Mouse (Mus musculus) heart, postnatal 10 days (tissue): ENCODE data around the gene Clnk. TPM values are rescaled to one million over a fixed set of nuclear protein-coding genes. Genes with fewer than 3 reads are reported as not detected.
"Not testable (repeated sequence)": the region's sequence is repeated elsewhere in the genome, so short reads cannot be mapped to it uniquely, and the experiment has no call there.

Experiments used
- DNase-seq, 2 experiments: peaks; one replicate each; pipeline ENCODE4 v3.0.0; 2021
- intact Hi-C: fragments of 180-260 bp; cut with DNase I; formaldehyde crosslinking; loops from one replicate; pipeline ENCODE4 v1.15.1; 2025
- total RNA-seq, 2 experiments: library from RNA; stranded (reverse); gene quantifications; 2 replicates each; pipeline ENCODE4 v1.2.3; 2021

Gene Clnk
- not detected for total RNA-seq

DNA sequence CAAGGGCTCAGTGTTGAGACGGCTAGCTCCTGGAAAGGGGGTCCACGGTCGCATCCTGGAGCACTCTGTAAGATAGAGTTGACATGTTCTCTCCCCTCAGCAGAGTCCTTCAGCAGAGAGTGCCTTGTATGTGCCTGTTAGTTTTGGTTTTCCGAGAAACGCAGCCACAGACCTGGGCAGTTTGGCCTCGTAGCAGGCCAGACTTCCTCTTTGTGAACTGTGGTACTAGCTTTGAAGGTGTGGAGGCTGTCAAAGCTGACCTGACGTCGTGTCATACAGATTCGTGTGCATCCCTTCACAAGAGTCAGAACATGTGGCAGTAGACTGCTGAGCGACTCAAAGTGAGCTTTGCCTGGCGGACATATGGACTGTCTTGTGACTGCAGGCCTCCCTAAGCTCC lies at the start of gene Clnk:
Gene Clnk, minus strand, starts transcription at position 191 of the 400 bp plus-strand sequence.
- intact Hi-C loops = no loop called here

DNA sequence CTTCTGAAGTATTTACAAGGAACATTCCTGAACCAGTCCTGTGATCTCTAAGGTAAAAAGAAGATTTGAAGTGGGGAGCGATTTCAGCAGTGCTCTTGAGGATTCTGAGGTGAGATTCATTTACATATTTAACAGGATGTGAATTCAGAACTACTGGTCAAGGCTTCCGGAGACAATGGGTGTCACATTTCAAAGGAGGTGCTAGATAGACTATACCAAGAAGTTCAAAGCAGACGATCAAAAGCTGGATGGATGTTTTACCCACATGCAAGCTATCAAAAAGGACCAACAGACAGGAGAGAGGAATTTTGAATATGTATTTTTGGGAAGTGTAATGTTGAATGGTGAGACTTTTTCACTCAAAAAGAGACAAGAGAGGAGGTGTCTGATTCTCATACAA lies 28.7 kb upstream of the Clnk start:
- no peak for DNase-seq
- intact Hi-C loops = no loop called here

More for the DNA sequence above, at the start of gene Clnk:
- no peak for DNase-seq

DNA sequence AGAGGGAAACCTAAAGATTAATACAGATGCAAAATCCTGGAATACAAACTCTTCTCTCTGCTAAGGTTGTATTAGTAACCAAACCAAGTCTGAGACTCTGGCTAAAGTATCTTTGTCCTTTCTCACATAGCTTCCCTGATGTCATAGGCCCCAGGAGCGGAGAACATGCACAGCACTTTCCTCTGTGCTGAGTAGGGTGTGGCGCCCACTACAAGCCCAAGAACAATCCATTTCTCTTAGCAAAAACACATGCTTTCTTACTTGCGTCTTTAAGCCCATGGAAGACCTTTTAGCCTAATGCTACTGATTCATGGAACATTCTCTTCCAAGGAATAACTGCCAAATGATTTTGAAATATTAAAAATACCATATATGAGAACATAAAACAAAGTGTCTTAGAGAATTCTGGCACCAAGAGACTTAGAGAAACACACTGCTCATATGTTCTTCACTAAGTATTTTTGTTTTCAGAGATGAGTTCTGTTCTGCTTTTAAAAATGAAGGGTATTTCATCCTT lies 28.0 kb upstream of the Clnk start:
- intact Hi-C loops = no loop called here
- no peak for DNase-seq

DNA sequence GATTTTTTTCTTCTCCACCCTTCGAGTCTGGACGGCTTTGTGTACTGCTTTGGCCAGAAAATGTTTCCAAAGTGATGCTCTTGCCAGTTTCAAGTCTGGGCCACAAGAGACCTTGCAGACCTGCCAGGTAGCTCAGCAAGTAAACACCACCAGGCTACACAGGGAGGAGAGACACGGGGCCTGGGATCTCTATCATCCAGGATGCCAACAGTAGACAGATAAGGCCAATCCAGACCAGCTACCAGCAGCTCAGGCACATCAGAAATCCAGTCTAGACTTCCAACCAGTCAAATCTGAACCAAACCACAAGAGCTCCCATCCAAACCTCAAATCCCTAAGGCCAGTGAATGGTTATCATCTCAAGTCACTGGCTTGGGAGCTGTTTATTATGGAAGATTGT lies 26.3 kb upstream of the Clnk start:
- peak in 1 of 2 experiments; percentile 24 for DNase-seq
- intact Hi-C loops = no loop called here

DNA sequence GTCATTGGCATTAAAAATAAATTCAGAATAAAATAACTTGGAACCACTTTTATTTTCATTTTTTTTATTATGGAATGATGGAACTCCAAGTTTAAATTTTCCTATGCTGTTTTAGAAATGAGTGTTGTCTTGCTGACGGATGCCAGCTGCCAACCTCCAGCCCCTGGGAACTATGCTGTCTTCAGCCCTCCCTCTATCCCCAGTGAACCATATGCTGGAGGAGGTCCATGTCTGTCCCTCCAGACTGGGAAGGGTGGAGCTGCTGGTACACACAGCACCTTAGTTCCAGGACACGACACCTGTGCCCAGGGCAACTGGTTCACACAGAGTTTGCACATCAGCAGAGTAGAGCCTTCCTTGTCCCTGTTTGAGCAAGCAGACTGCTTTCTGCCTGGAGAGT lies 22.4 kb upstream of the Clnk start:
- intact Hi-C loops = loop anchor here (5.0 kb wide), 1 partner anchor 112 kb away; no protein-coding TSS in a partner anchor
- DNase-seq = peak; percentile 45 to 49

DNA sequence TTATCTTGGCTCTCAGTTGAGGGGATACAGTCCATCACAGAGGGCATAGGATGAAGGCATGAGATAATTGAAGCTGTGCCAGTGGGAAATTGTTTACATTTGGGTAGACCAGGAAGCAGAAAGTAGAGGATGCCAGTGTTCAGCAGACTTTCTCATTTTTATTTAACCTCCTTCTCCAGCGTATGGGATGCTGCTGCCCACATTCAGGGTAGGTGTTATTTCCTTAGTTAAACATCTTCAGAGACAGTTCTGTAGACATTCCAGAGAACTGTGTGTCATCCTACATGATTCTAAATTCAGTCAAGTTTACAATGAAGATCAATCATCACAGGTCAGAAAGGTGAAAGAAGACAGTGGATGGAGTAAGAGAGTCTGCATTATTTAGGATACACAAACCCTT lies 12.0 kb upstream of the Clnk start:
- DNase-seq = no peak
- intact Hi-C loops = no loop called here

DNA sequence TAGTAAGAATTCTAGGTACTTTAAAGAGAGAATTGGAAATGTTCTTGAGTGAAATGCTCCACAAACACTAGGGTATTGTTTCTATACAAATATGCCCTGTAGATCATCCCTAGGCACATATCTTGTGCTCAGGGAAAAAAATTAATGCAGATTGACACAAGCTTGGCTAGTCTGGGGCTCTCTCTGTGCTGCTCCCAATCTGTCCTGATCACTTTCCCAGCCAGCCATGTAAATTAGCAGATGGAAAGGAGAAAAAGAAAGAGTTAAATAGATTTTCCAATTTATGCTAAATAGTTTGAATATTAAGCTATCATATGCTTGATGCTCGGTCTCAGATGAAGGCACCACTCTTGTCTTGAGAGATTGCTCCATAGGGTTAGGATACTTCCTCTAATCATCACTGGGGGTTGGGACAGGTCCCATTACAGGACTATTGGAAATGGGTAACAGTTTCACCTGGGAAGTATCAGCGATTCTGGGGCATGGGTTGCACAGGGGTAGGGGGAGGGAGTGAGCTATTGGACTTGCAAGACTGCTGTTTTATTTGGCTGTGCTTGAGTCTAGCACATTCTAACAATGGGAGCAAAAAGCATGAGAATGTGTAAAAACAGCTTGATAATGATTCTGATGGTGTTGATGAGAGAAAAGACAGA lies 10.1 kb upstream of the Clnk start:
- DNase-seq = no peak
- intact Hi-C loops = no loop called here

DNA sequence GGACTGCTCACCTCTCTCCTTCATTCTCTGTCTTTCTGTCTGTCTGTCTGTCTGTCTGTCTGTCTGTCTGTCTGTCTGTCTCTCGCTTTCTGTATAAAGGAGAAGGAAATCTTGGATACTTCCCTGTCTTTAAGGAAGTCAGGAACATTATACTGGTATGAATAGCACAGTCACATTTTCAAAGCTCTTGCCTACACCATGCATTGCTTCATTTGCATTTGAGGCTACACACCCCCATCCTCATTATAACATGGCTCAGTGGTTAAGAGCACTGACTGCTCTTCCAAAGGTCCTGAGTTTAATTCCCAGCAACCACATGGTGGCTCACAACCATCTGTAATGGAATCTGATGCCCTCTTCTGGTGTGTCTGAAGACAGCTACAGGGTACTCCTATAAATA lies 6.0 kb upstream of the Clnk start:
- DNase-seq = not testable (repeated sequence)
- intact Hi-C loops = loop anchor here (5.0 kb wide), 1 partner anchor 245 kb away; no protein-coding TSS in a partner anchor

DNA sequence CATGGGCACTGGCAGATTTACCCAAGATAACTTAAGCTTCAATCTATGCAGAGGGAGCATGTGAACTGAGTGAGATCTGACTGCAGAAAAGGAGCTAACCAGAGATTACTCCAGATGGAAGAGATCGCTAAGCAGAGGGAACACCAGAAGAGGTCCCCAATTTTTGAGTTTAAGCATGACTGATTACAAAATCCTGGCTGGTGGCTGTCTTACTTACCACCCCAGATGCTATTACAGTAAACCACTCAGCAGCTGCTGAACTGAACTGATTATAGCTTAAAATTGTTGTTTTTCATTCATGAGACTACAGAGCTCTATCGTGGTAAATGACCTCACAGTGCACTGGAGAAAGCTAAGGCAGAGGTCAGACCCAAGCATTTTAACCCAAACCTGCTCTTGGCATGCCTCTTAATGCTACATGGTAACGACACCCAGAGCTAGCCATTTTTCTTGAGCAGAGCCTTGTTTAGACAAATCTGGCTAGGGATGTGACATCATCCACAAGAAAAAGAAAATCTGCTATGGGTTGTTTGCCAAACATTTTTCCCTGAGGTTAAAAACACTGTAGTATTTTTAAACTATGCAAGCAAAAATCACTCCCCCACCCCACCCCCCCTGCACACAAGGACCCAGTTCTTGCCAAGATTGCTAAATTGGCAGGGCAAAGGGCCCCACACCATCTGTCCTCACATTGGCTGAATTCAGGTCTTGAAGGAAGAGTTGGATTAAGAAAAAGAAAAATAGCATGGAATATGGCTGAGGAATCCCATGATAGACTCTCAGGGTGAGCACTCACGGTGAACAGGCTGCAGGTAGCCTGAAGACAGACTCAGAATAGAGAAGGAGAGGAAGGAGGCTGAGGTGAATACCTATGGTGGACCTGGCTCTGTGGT lies 5.4 kb upstream of the Clnk start:
- intact Hi-C loops = loop anchor here (5.0 kb wide), 1 partner anchor 245 kb away; no protein-coding TSS in a partner anchor

DNA sequence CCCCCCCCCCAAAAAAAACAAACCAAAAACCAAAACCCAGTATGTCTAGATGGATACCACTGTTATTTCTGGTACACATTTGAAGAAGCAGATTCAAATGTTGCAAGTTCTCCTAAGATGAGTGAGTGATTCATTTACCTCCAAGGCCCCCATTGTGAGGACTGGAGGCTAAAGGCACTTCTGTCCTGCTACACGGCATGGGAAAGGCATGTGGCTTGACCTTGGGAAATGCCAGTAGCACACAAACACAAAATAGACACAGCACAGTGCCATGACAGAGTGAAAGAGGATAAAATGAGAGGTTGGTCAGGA lies 4.8 kb upstream of the Clnk start:
- no peak for DNase-seq
- intact Hi-C loops = loop anchor here (5.0 kb wide), 1 partner anchor 246 kb away; no protein-coding TSS in a partner anchor

More for the DNA sequence above, 5.4 kb upstream of the Clnk start:
- peak; percentile 43 to 52 for DNase-seq

DNA sequence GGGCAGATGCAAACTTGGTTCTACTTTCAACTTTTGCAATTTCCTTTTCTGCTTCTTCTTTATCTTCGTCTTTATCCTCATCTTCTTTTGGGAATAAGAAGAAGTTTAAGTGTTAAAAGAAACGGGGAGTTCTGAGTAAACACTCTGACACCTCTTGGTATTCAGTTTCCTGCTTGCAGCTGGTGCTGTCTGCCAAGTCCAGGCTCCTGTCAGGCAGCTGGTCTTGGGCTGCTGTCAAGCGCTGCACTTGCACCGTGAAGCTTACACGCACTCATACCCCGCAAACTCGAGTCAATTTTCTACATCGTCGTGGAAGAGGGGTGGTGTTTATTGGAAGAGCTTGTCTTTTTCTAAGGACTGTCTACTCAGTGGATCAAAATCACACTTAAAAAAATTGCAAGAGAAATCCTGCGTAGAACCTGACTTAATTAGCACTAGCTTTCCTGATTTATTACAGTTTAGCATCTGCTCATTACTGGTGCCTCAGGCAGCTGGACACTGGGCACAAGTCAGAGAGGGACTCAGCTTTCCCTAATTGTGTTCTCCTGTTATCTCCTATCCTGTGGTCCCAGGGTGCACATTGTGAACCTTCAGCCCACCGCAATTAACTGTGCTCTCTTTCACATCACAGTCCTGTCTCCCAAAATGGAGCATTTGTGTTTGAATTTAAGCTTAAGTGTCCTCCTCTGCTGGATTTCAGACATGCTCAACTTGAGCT lies 3.5 kb upstream of the Clnk start:
- DNase-seq = peak; percentile 25 to 31
- intact Hi-C loops = loop anchor here (5.0 kb wide), 1 partner anchor 247 kb away; no protein-coding TSS in a partner anchor

DNA sequence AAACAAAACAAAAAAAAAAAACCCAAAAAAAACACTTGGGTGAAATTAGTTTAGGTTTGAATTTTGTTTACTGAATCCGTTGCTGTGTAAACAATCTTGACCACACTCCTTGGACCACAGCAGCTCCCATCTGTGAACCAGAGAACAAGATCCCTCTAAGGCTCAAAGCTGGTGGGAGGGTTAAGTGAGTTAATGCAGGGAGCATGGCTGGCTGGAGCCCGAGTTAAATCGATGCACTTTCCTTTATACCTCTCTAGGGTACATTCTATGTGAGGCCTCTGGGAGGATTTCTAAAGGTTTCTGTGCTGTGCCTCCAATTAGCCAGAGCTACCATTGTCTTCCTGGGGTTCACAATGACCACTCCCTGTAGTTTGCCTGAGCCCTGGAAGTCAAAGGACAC lies 1.2 kb downstream of the Clnk start:
- intact Hi-C loops = no loop called here
- DNase-seq = no peak

DNA sequence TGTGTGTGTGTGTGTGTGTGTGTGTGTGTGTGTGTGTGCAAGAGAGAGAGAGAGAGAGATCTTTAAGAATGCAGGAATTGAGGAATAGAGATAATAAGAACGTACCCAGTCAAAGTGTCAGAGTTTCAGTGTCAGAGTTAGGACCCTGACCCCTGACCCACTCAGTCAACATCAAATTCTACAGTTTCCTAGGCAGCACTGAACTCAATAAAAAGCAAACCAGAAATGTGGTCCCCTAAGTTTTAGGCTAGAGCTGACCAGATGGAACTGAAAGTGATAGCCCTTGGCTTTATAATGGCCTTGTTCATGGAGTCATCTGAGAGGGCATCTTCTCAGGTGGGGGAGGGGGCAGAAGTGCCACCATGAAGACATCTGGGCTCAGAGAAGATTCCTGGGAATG lies 1.7 kb downstream of the Clnk start:
- no peak for DNase-seq
- intact Hi-C loops = no loop called here

DNA sequence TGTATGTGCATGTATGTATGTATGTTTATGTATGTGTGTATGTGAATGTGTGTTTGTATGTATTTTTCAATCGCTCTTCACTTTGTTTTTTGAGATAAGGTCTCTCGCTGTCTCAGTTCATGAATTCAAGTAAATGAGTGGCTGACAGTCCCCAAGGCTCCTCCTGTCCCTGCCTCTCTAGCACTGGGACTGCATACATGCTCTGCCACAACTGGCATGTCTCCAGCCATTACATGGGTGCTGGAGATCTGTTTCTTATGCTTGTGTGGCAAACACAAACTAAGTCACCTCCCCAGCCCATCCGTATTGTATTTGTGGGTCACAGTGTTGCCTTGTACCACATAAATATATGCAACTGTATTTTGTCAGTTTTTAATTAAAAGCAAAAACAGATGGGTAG lies 3.7 kb downstream of the Clnk start:
- intact Hi-C loops = no loop called here

DNA sequence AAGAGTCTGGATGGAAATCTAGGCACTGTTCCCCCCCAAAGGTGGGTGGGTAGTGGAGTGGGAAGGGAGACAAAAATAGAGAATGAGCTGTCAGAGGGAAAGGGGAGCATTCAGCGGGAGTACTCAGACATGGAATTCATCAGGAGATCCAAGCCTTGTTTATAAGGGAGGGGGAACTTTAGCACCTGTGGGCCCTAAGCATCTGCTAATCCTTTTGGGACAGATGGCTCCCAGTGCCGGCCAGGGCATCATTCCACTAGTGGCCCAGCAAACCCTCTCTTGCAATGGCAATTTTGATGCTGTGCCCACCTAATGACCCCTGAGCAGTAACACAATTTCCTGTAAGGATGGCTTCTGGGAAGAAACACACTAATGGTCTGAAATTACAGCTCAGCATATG lies 5.0 kb downstream of the Clnk start:
- DNase-seq = no peak
- intact Hi-C loops = no loop called here

More for the DNA sequence above, 3.7 kb downstream of the Clnk start:
- no peak for DNase-seq

DNA sequence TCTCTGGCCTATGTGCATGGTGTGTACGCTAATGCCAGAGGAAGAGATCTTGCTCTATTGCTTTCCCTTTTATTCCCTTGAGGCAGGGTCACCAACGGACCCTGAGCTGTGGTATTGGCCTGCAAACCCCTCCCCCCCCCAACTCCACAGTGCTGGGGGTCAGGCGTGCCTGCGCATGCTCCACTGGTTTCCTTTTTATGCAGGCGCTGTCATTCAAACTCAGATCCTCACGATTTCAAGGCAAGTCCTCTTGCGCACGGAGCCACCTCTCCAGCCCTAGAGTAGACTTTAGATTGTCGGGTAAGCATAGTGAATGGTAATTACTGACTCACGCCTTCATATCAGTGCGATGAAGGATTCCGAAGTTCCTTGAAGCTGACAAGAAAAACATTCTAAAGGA lies 6.1 kb downstream of the Clnk start:
- intact Hi-C loops = no loop called here
- DNase-seq = no peak

DNA sequence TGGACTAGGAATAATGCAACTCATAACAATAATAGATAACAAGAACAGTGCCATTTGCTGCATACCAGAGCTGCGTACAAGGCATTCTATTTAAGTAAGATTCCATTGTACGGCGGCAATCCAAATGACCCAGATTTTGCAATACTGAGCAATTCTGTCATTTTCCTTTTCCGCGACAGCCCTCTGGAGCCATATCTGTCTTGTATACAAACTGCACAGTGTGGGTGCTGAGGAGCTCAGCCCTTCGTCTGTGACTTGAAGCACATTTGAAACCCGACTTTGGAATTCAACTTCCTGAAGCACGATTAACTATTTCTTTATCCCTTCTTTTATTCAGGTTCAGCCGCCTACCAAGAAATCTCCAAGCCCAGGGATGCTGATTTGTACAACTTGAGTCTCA lies 6.6 kb downstream of the Clnk start:
- no peak for DNase-seq
- intact Hi-C loops = no loop called here

DNA sequence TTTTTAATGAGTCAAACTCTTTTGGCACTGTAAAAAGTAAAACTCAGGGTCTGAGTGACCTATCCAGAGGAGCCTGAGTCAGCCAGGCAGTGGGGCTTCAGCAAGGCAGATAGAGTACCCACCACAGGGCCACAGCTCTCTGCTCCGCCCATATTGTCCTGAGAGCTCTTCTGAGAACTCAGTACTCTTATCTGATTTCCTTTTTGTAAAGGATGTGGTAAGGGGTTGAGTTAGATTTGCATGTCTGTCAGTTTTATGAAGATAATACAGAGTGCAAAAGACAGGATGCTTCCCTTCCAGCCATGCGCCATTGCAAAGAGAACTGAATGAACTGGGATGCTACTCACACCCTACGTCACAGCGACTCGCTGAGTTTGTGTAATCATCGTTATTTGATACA lies 12.0 kb downstream of the Clnk start:
- intact Hi-C loops = no loop called here
- no peak for DNase-seq

DNA sequence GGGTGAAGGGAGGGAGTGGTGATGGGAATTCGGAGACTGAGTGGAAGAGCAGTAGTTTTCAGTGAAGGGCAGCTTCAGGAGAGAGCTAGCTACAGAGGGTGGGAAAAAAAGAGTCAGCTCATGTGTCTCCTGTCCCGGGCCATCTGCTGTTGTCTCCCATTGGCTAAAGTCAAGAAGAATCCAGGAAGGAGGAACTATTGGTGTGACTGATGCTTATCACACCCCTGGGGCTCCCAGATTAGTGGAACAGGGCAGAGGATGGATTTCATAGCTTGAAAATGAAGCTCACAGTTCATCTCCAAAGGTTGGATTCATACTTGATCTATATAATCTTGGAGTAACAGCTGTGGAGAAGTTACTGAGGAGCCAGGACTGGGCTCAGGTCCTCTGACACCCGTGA lies 13.6 kb downstream of the Clnk start:
- intact Hi-C loops = no loop called here
- no peak for DNase-seq

DNA sequence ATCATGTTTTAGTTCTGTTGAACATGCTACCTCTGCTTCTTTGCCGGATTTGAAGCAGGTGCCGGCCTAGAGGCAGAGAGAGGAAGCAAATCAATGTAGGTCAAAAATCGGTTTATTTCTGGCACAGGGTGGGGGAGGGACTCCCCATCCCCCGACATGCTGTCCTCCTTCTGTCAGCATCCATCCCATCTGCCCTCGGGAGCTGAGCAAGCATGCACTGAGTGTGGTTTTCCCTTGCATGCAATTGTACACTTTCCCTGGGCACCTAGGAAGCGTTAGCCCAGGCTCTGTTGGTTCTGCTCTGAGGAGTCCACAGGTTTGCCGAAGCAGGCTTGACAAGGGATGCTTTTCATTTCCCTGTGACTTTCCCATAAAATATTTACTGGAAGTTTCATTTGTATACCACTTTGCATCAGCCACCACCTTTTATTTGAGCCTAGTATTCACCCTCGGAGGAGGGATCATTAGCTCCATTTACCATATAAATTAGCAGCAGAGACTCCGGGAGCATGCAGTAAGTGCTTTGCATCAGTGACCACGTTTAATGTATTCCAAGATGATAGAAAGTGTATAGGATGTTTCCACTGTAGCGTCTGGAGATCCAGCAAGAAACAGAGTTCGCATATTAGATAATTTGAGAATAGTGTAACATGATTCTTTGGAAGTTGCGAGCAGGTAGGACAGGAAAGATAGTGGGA lies 14.2 kb downstream of the Clnk start:
- intact Hi-C loops = no loop called here
- no peak for DNase-seq
